Mouse (Mus musculus) kidney, embryonic 16.5 days (tissue): Measurements from ENCODE around the gene Ndufb10. TPM values are rescaled to one million over a fixed set of nuclear protein-coding genes. Genes with fewer than 3 reads are reported as not detected.

Experiments
- ATAC-seq: fragments of 200-750 bp; cut with Nextera tagmentation; 2 replicates; pipeline ENCODE4 v1.8.0; 2017; ENCODE audit warnings: moderate TSS enrichment; ENCODE audit not compliant: low FRiP score, low TSS enrichment
- H3K27ac ChIP-seq: fragments of 300-500 bp; sonication (generic); 2 replicates; pipeline ENCODE4 v1.5.1; 2014; ENCODE audit warnings: low read length
- H3K27me3 ChIP-seq: fragments of 300-500 bp; sonication (generic); 2 replicates; pipeline ENCODE4 v1.6.1; 2014; ENCODE audit warnings: low read length, control low read depth, mixed read lengths; ENCODE audit not compliant: insufficient read depth
- H3K36me3 ChIP-seq: fragments of 300-500 bp; sonication (generic); 2 replicates; pipeline ENCODE4 v1.6.1; 2014; ENCODE audit warnings: low read length, control low read depth, mixed read lengths; ENCODE audit not compliant: insufficient read depth
- H3K4me1 ChIP-seq: fragments of 300-500 bp; sonication (generic); 2 replicates; pipeline ENCODE4 v1.6.1; 2014; ENCODE audit warnings: low read length, control low read depth, mixed read lengths; ENCODE audit not compliant: insufficient read depth
- H3K4me2 ChIP-seq: fragments of 300-500 bp; sonication (generic); replicated peaks from 2 replicates; pipeline ENCODE4 v1.6.1; 2014; ENCODE audit warnings: low read depth, low read length
- H3K4me3 ChIP-seq: fragments of 300-500 bp; sonication (generic); 2 replicates; pipeline ENCODE4 v1.5.1; 2014; ENCODE audit warnings: mild to moderate bottlenecking, low read length
- H3K9ac ChIP-seq: fragments of 300-500 bp; sonication (generic); replicated peaks from 2 replicates; pipeline ENCODE4 v1.6.1; 2014; ENCODE audit warnings: low read length
- H3K9me3 ChIP-seq: fragments of 300-500 bp; sonication (generic); 2 replicates; pipeline ENCODE4 v1.6.1; 2016; ENCODE audit warnings: low read length, control low read depth
- WGBS: fragments of 180-500 bp; shearing (Covaris S2); extraction: QIAGEN DNeasy Blood & Tissue Kit; methylation state at CpG from one replicate; pipeline ENCODE4 v1.1.7; 2014; 5-methylcytosine and 5-hydroxymethylcytosine counted together
- polyA plus RNA-seq: library from polyadenylated mRNA; unstranded; fragments of >200 nt; fragmentation: Nextera tagmentation; extraction: Ambion mirVana; gene quantifications from 2 replicates; pipeline ENCODE4 v1.2.1, GENCODE M21; 2015

Gene Ndufb10
- polyA plus RNA-seq, 1 experiment from 2014 or later, result 262 TPM

GRCm38 (mm10) chr17:24674277-24674676, 50.0 kb downstream of the Ndufb10 start:
- no peaks in the 10 kb centered on the region for H3K9me3 ChIP-seq
- H3K4me3 ChIP-seq, result no peak overlapping the region
- no peak for ATAC-seq
- no peaks in the 10 kb centered on the region for H3K27me3 ChIP-seq
- H3K9ac ChIP-seq, result no peak overlapping the region
- WGBS, result 85% methylated on average over 7 of the region's 7 CpGs
- H3K36me3 ChIP-seq, result peaks cover 27% of the 10 kb centered on the region
- H3K4me2 ChIP-seq, result no peak overlapping the region
- H3K27ac ChIP-seq, result no peak overlapping the region
- H3K4me1 ChIP-seq, result peaks cover 28% of the 10 kb centered on the region

- H3K9me3 ChIP-seq, result no peaks in the 10 kb centered on the region
- ATAC-seq, result no peak
- WGBS, result 15% methylated on average over 5 of the region's 5 CpGs
- H3K4me3 ChIP-seq, result peak overlapping the region; percentile 14; the same call in 1 of the 2 replicates
- H3K36me3 ChIP-seq, result peaks cover 6% of the 10 kb centered on the region
- no peaks in the 10 kb centered on the region for H3K27me3 ChIP-seq
- peaks cover 32% of the 10 kb centered on the region for H3K4me1 ChIP-seq
- peak overlapping the region; percentile 37 for H3K4me2 ChIP-seq
- H3K9ac ChIP-seq, result peak overlapping the region; percentile 46
- H3K27ac ChIP-seq, result peak overlapping the region; percentile 22; the same call in 1 of the 2 replicates
Measured at GRCm38 (mm10) chr17:24672141-24672540, 52.1 kb downstream of the Ndufb10 start.

Other genes with a start within 250 kb of the Ndufb10 start
- 39.3 and 40.2 TPM in 2 replicates for gene Mlst8, start 245.4 kb downstream of the Ndufb10 start, polyA plus RNA-seq
- 1.5 and 2.2 TPM in 2 replicates for gene Caskin1, start 235.9 kb downstream of the Ndufb10 start, polyA plus RNA-seq
- gene Traf7, start 196.5 kb downstream of the Ndufb10 start, polyA plus RNA-seq, result 102 and 113 TPM in 2 replicates
- gene Rab26, start 190.3 kb downstream of the Ndufb10 start, polyA plus RNA-seq, result 2.8 and 3.0 TPM in 2 replicates
- 22.5 and 24.3 TPM in 2 replicates for gene Pkd1, start 174.6 kb downstream of the Ndufb10 start, polyA plus RNA-seq
- 72.8 and 77.0 TPM in 2 replicates for gene Tsc2, start 91.8 kb downstream of the Ndufb10 start, polyA plus RNA-seq
- 23.1 TPM in 2 replicates for gene Nthl1, start 91.8 kb downstream of the Ndufb10 start, polyA plus RNA-seq
- 116 and 120 TPM in 2 replicates for gene Slc9a3r2, start 74.2 kb downstream of the Ndufb10 start, polyA plus RNA-seq
- gene Npw, start 66.0 kb downstream of the Ndufb10 start, polyA plus RNA-seq, result 0.37 TPM in 1 of 2 replicates, not detected in the other
- gene Zfp598, start 54.8 kb downstream of the Ndufb10 start, polyA plus RNA-seq, result 19.7 and 22.7 TPM in 2 replicates
- gene Syngr3, start 34.5 kb downstream of the Ndufb10 start, polyA plus RNA-seq, result 2.3 and 2.9 TPM in 2 replicates
- 44.4 and 45.3 TPM in 2 replicates for gene Gfer, start 28.3 kb downstream of the Ndufb10 start, polyA plus RNA-seq
- 1.9 and 2.7 TPM in 2 replicates for gene Noxo1, start 28.2 kb downstream of the Ndufb10 start, polyA plus RNA-seq
- gene Tbl3, start 16.8 kb downstream of the Ndufb10 start, polyA plus RNA-seq, result 92.1 and 107 TPM in 2 replicates
- gene Rnf151, start 6.4 kb downstream of the Ndufb10 start, polyA plus RNA-seq, result 0.26 TPM in 1 of 2 replicates, not detected in the other
- 1,489 and 1,547 TPM in 2 replicates for gene Rps2, start 6.4 kb downstream of the Ndufb10 start, polyA plus RNA-seq
- gene Rpl3l, start 3.3 kb upstream of the Ndufb10 start, polyA plus RNA-seq, result 0.15 TPM in 1 of 2 replicates, not detected in the other
- 33.3 and 33.8 TPM in 2 replicates for gene Msrb1, start 12.2 kb upstream of the Ndufb10 start, polyA plus RNA-seq
- gene Hs3st6, start 28.5 kb upstream of the Ndufb10 start, polyA plus RNA-seq, result 23.0 and 27.6 TPM in 2 replicates
- 0.11 TPM in 1 of 2 replicates, not detected in the other for gene Meiob, start 79.8 kb upstream of the Ndufb10 start, polyA plus RNA-seq
- gene Hagh, start 115.7 kb upstream of the Ndufb10 start, polyA plus RNA-seq, result 63.4 and 75.6 TPM in 2 replicates
- gene Fahd1, start 125.9 kb upstream of the Ndufb10 start, polyA plus RNA-seq, result 50.7 and 52.1 TPM in 2 replicates
- gene Igfals, start 141.5 kb upstream of the Ndufb10 start, polyA plus RNA-seq, result 3.0 and 3.1 TPM in 2 replicates
- gene Nubp2, start 161.9 kb upstream of the Ndufb10 start, polyA plus RNA-seq, result 63.3 and 67.1 TPM in 2 replicates
- 46.2 and 50.4 TPM in 2 replicates for gene Spsb3, start 162.2 kb upstream of the Ndufb10 start, polyA plus RNA-seq
- 36.5 and 38.5 TPM in 2 replicates for gene Eme2, start 170.6 kb upstream of the Ndufb10 start, polyA plus RNA-seq
- gene Mrps34, start 170.6 kb upstream of the Ndufb10 start, polyA plus RNA-seq, result 102 TPM in 2 replicates
- gene Nme3, start 172.0 kb upstream of the Ndufb10 start, polyA plus RNA-seq, result 78.1 and 86.1 TPM in 2 replicates
- gene Mapk8ip3, start 212.5 kb upstream of the Ndufb10 start, polyA plus RNA-seq, result 30.1 and 33.6 TPM in 2 replicates
- 197 and 218 TPM in 2 replicates for gene Jpt2, start 236.2 kb upstream of the Ndufb10 start, polyA plus RNA-seq